Mouse (Mus musculus) bone marrow macrophage, adult 2 months (primary cell): ENCODE results near the gene Smim11.

Source experiments
- CTCF ChIP-seq: IDR thresholded peaks from 2 replicates; pipeline ENCODE4 v1.5.1; 2012; ENCODE audit warnings: low read depth, mild to moderate bottlenecking, low read length, moderate library complexity
- POLR2A ChIP-seq: IDR thresholded peaks from 2 replicates; pipeline ENCODE4 v1.6.1; 2012; ENCODE audit warnings: mild to moderate bottlenecking, low read depth, low read length, borderline replicate concordance

GRCm38 (mm10) chr16:92309126-92309525 lies 8.0 kb downstream of the Smim11 start:
- TF ChIP-seq POLR2A: no peak
- no peak for TF ChIP-seq CTCF
